In genomic region chr10:76212121-76212520, GRCm38 (mm10) we compare ENCODE assay signal across 25 mouse cellular contexts. TPM values are rescaled to one million over a fixed set of nuclear protein-coding genes. Genes with fewer than 3 reads are reported as not detected.
"Had no signal": no experiment of that assay in that cellular context is flagged by ENCODE, and none has a peak within 500 bp of the region (broad histone marks: within the 10 kb centered on the region; RNA-seq: fewer than 3 reads in every experiment).

No protein-coding gene starts in this region.

- H3K4me3 ChIP-seq: heart, embryonic 12.5 days; hindbrain, embryonic 13.5 days; hindbrain, embryonic 15.5 days; intestine, embryonic 15.5 days; kidney, embryonic 15.5 days; limb, embryonic 12.5 days had no signal

- H3K27me3 ChIP-seq: heart, embryonic 12.5 days; hindbrain, embryonic 13.5 days; hindbrain, embryonic 15.5 days; intestine, embryonic 15.5 days; kidney, embryonic 15.5 days; limb, embryonic 12.5 days had no signal

- H3K9ac ChIP-seq: forebrain, postnatal 0 days; heart, embryonic 12.5 days; hindbrain, embryonic 13.5 days; hindbrain, embryonic 15.5 days; intestine, embryonic 15.5 days; kidney, embryonic 15.5 days; limb, embryonic 12.5 days had no signal

- H3K4me2 ChIP-seq: heart, embryonic 12.5 days; hindbrain, embryonic 13.5 days; hindbrain, embryonic 15.5 days; intestine, embryonic 15.5 days; kidney, embryonic 15.5 days; limb, embryonic 12.5 days; liver, embryonic 11.5 days had no signal

- DNase-seq: forebrain, postnatal 0 days; gastrocnemius, postnatal 14 days; gastrocnemius, postnatal 36 days; heart, adult 18-20 months; heart, postnatal 10 days; heart, postnatal 36 days; kidney, adult 11 months; kidney, adult 2 months; kidney, adult 9 months; kidney, postnatal 14 days; kidney, postnatal 36 days; layer of hippocampus, adult 9-11 months; layer of hippocampus, postnatal 36 days; left cerebral cortex, postnatal 4 days; liver had no signal

- H3K9me3 ChIP-seq: hindbrain, embryonic 15.5 days had no signal

- H3K27ac ChIP-seq: hindbrain, embryonic 13.5 days; hindbrain, embryonic 15.5 days; hindbrain, postnatal 0 days; intestine, embryonic 15.5 days; kidney, embryonic 15.5 days; kidney, postnatal 0 days; limb, embryonic 12.5 days had no signal

- ATAC-seq: forebrain, postnatal 0 days; hindbrain, postnatal 0 days; intestine, embryonic 15.5 days had no signal

- H3K4me1 ChIP-seq: heart, embryonic 12.5 days; hindbrain, embryonic 13.5 days; hindbrain, embryonic 15.5 days; intestine, embryonic 15.5 days; kidney, embryonic 15.5 days; limb, embryonic 12.5 days had no signal

RNA-seq across cellular contexts. Expression of gene S100b, which starts 41.5 kb away (rescaled TPM):
- total RNA-seq: hematopoietic stem cell, adult 5-6 weeks had no signal
- polyA plus RNA-seq: liver, embryonic 11.5 days had no signal
